In genomic region chr13:96215046-96215445, GRCm38 (mm10) we compare ENCODE assay signal across 17 mouse cellular contexts.
DNase-seq lines count a peak whose midpoint lies in the region; ATAC-seq and TF ChIP-seq lines count a peak whose summit lies in the region.
"Had no signal": no experiment of that assay in that cellular context is flagged by ENCODE, and none has a peak within 500 bp of the region (broad histone marks: within the 10 kb centered on the region; RNA-seq: fewer than 3 reads in every experiment).

No protein-coding gene starts in this region.

- WGBS in intestine, postnatal 0 days: 53% methylated on average over 6 of the region's 6 CpGs
- 68% methylated on average over 6 of the region's 6 CpGs for WGBS in lung, adult 2 months

- no peaks in the 10 kb centered on the region for H3K27me3 ChIP-seq in intestine, postnatal 0 days (replicated peaks; ENCODE audit: control insufficient read depth, insufficient read depth, low read length)
- H3K27me3 ChIP-seq: heart, embryonic 12.5 days; intestine, embryonic 15.5 days had no signal

- no peak for TF ChIP-seq POLR2A in lung, adult 2 months (IDR thresholded peaks at IDR 0.05; ENCODE audit: borderline replicate concordance, extremely low read depth, low read depth, low read length)

- no peaks in the 10 kb centered on the region for H3K36me3 ChIP-seq in intestine, postnatal 0 days (ENCODE audit: control insufficient read depth, insufficient read depth)
- H3K36me3 ChIP-seq: embryonic facial prominence, embryonic 10.5 days; heart, embryonic 12.5 days; hindbrain, embryonic 10.5 days; intestine, embryonic 15.5 days had no signal

- no peak overlapping the region for H3K9ac ChIP-seq in intestine, postnatal 0 days (ENCODE audit: low read depth, low read length)
- H3K9ac ChIP-seq: heart, embryonic 12.5 days; hindbrain, embryonic 14.5 days; intestine, embryonic 15.5 days had no signal

- H3K4me1 ChIP-seq in intestine, postnatal 0 days (replicated peaks; ENCODE audit: control insufficient read depth, insufficient read depth, low read length): no peaks in the 10 kb centered on the region
- no peaks in the 10 kb centered on the region for H3K4me1 ChIP-seq in lung, adult 2 months (ENCODE audit: control insufficient read depth, insufficient read depth, low read length)
- H3K4me1 ChIP-seq: embryonic facial prominence, embryonic 10.5 days; heart, embryonic 12.5 days; hindbrain, embryonic 10.5 days; intestine, embryonic 15.5 days had no signal

- no peak overlapping the region for H3K4me3 ChIP-seq in intestine, postnatal 0 days (ENCODE audit: low read depth, low read length)
- no peak overlapping the region for H3K4me3 ChIP-seq in lung, adult 2 months (replicated peaks; ENCODE audit: extremely low read depth, low read depth, low read length)
- H3K4me3 ChIP-seq: embryonic facial prominence, embryonic 10.5 days; gastrocnemius, adult 2 months; heart, embryonic 12.5 days; hindbrain, embryonic 10.5 days; intestine, embryonic 15.5 days had no signal

- no peak overlapping the region for H3K27ac ChIP-seq in intestine, postnatal 0 days (ENCODE audit: low read depth, low read length)
- H3K27ac ChIP-seq: embryonic facial prominence, embryonic 10.5 days; gastrocnemius, adult 2 months; hindbrain, embryonic 10.5 days; hindbrain, embryonic 14.5 days; intestine, embryonic 15.5 days had no signal

- no peak overlapping the region for H3K4me2 ChIP-seq in intestine, postnatal 0 days (replicated peaks; ENCODE audit: low read depth)
- H3K4me2 ChIP-seq: heart, embryonic 12.5 days; hindbrain, embryonic 14.5 days; intestine, embryonic 15.5 days had no signal

- intact Hi-C loops in left cerebral cortex, postnatal 4 days (cut with DNase I): no loop called here

- ATAC-seq in intestine, postnatal 0 days: no peak
- ATAC-seq: forebrain, embryonic 14.5 days; intestine, embryonic 15.5 days had no signal

- TF ChIP-seq CTCF in intestine, postnatal 0 days (IDR thresholded peaks at IDR 0.05; ENCODE audit: low read depth): no peak
- no peak for TF ChIP-seq CTCF in lung, adult 2 months (IDR thresholded peaks at IDR 0.05; ENCODE audit: insufficient read depth, low read length)

- no peaks in the 10 kb centered on the region for H3K9me3 ChIP-seq in intestine, postnatal 0 days (ENCODE audit: control insufficient read depth)
- H3K9me3 ChIP-seq: embryonic facial prominence, embryonic 10.5 days; heart, embryonic 12.5 days; hindbrain, embryonic 10.5 days; intestine, embryonic 15.5 days had no signal

- peak; percentile 38 for DNase-seq in left cerebral cortex, postnatal 4 days
- DNase-seq in left cerebral cortex, adult 8-10 months (ENCODE audit: low spot score in 2 of 2): no peak
- DNase-seq in cerebellum, adult 8-10 months: peak; percentile 43
- peak; percentile 53 to 64 for DNase-seq in cerebellum, postnatal 14 days
- no peak for DNase-seq in lung, adult 2 months
- no peak for DNase-seq in urinary bladder, postnatal 36 days (ENCODE audit: low spot score in 2 of 2)
- DNase-seq: adrenal gland, postnatal 25 days; B cell, adult 2 months; gastrocnemius, adult 2 months; gastrocnemius, postnatal 25 days had no signal

Comparison
In these comparisons a context has a peak if more than half of its experiments do, and no peak if none do; other contexts are left out.
1. DNase-seq: peak in left cerebral cortex, postnatal 4 days (single experiment), cerebellum, adult 8-10 months (single experiment) and cerebellum, postnatal 14 days (2 of 2); none in left cerebral cortex, adult 8-10 months (0 of 2), lung, adult 2 months (single experiment) and urinary bladder, postnatal 36 days (0 of 2).